Mouse (Mus musculus) stomach, postnatal 0 days (tissue): ENCODE results near the gene Cmah.
A peak's percentile ranks its signal among the peaks of the same experiment; 100 is the strongest.

ENCODE experiments used
- CTCF ChIP-seq: IDR thresholded peaks from 2 replicates; pipeline ENCODE4 v1.5.1; 2016; ENCODE audit warnings: antibody characterized with exemption, low read depth, mild to moderate bottlenecking, moderate library complexity
- EP300 ChIP-seq: optimal IDR thresholded peaks from 2 replicates; pipeline ENCODE3; 2016; ENCODE audit warnings: antibody characterized with exemption

- TF ChIP-seq CTCF = peak; percentile 71
- no peak for TF ChIP-seq EP300
Measured at GRCm38 (mm10) chr13:24499505-24499904, 172.3 kb downstream of the Cmah start.
